Mouse (Mus musculus) kidney, postnatal 0 days (tissue): Measurements from ENCODE around the gene Ddx23. TPM values are rescaled to one million over a fixed set of nuclear protein-coding genes. Genes with fewer than 3 reads are reported as not detected.

ENCODE experiments used
- ATAC-seq: fragments of 200-750 bp; cut with Nextera tagmentation; replicated peaks from 2 replicates; pipeline ENCODE4 v1.8.0; 2017; ENCODE audit warnings: low read depth, moderate number of reproducible peaks, moderate TSS enrichment, moderate library complexity; ENCODE audit not compliant: low FRiP score
- DNase-seq: peaks from one replicate; pipeline ENCODE4 v3.0.0-alpha.2; 2016; ENCODE audit warnings: low spot score
- H3K27ac ChIP-seq: fragments of 300-500 bp; sonication (generic); 2 replicates; pipeline ENCODE4 v1.5.1; 2014; ENCODE audit warnings: mild to moderate bottlenecking
- H3K27me3 ChIP-seq: fragments of 300-500 bp; sonication (generic); 2 replicates; pipeline ENCODE4 v1.6.1; 2014; ENCODE audit warnings: low read length, mixed read lengths; ENCODE audit not compliant: insufficient read depth
- H3K36me3 ChIP-seq: fragments of 300-500 bp; sonication (generic); 2 replicates; pipeline ENCODE4 v1.6.1; 2014; ENCODE audit warnings: low read length, mixed read lengths; ENCODE audit not compliant: insufficient read depth
- H3K4me1 ChIP-seq: fragments of 300-500 bp; sonication (generic); replicated peaks from 2 replicates; pipeline ENCODE4 v1.6.1; 2014; ENCODE audit warnings: antibody characterized with exemption, low read length, mixed read lengths; ENCODE audit not compliant: insufficient read depth
- H3K4me2 ChIP-seq: fragments of 300-500 bp; sonication (generic); 2 replicates; pipeline ENCODE4 v1.6.1; 2014; ENCODE audit warnings: mild to moderate bottlenecking, low read length, moderate library complexity, mixed read lengths
- H3K4me3 ChIP-seq: fragments of 300-500 bp; sonication (generic); replicated peaks from 2 replicates; pipeline ENCODE4 v1.5.1; 2014; ENCODE audit warnings: low read depth, low read length
- H3K9ac ChIP-seq: fragments of 300-500 bp; sonication (generic); 2 replicates; pipeline ENCODE4 v1.6.1; 2014; ENCODE audit warnings: low read depth, low read length
- H3K9me3 ChIP-seq: fragments of 300-500 bp; sonication (generic); replicated peaks from 2 replicates; pipeline ENCODE4 v1.6.1; 2016; ENCODE audit warnings: low read length, inconsistent platforms, mixed read lengths
- CTCF ChIP-seq: IDR thresholded peaks from 2 replicates; pipeline ENCODE4 v1.5.1; 2016; ENCODE audit warnings: antibody characterized with exemption, low read depth, mild to moderate bottlenecking, moderate library complexity
- WGBS: fragments of 180-500 bp; shearing (Covaris S2); extraction: QIAGEN DNeasy Blood & Tissue Kit; methylation state at CpG from one replicate; pipeline ENCODE4 v1.1.7; 2014; 5-methylcytosine and 5-hydroxymethylcytosine counted together
- polyA plus RNA-seq: library from polyadenylated mRNA; unstranded; fragments of >200 nt; fragmentation: Nextera tagmentation; extraction: Ambion mirVana; gene quantifications from 2 replicates; pipeline ENCODE4 v1.2.1, GENCODE M21; 2015

Ddx23 gene
- polyA plus RNA-seq, 1 experiment from 2014 or later: 14.6 TPM

DNA sequence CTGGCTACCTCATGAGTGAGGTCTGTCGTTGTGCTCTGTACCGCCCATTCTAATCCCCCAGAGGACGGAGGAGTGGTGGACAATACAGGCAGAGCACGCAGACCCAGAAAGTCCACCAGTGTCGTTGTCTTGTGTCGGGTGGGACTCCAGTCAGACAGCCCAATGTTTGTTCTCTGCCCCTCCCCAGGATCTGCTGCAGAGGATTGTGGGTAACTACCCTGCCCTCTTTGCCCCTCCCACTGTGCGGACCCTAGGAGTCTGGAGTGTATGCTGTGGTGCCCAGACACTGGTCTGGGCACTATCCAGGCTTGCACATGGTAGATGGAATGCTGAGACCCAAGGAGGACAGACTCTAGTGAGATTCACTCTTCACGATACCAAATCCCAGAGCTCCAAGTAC, 33.5 kb upstream of the Ddx23 start:
- WGBS: 55% methylated on average over 8 of the region's 8 CpGs
- H3K27ac ChIP-seq: no peak overlapping the region
- ATAC-seq (no peak), DNase-seq (no peak)
- peaks cover 9% of the 10 kb centered on the region; the same call in 1 of the 2 replicates for H3K4me1 ChIP-seq
- peaks cover 15% of the 10 kb centered on the region for H3K27me3 ChIP-seq
- H3K36me3 ChIP-seq: no peaks in the 10 kb centered on the region
- no peaks in the 10 kb centered on the region for H3K9me3 ChIP-seq
- TF ChIP-seq CTCF: no peak
- H3K9ac ChIP-seq: no peak overlapping the region
- no peak overlapping the region for H3K4me2 ChIP-seq
- H3K4me3 ChIP-seq: no peak overlapping the region

DNA sequence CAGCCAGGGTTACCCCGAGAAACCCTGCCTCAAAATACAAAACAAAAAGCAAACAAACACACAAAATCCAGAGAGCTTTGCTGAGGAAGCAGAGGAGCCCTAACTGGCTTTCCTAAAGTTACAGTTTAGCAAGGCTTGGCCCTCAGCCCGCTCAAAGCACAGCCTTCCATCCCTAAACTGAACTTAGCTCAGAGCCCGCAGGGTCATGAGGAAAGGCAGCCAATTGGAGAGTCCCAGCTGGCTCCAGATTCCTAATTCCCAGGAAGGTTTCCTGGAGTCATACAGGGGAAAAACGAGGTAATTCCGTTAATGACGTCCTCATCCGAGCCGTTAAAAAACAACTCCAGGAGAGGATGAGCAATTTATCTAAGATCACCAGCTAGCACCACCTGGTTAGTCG, 33.0 kb upstream of the Ddx23 start:
- no peak overlapping the region for H3K9ac ChIP-seq
- H3K9me3 ChIP-seq: no peaks in the 10 kb centered on the region
- TF ChIP-seq CTCF: no peak
- ATAC-seq (no peak), DNase-seq (no peak)
- no peak overlapping the region for H3K4me3 ChIP-seq
- no peak overlapping the region for H3K27ac ChIP-seq
- no peak overlapping the region for H3K4me2 ChIP-seq
- H3K27me3 ChIP-seq: peaks cover 10% of the 10 kb centered on the region
- H3K4me1 ChIP-seq: peaks cover 9% of the 10 kb centered on the region; the same call in 1 of the 2 replicates
- H3K36me3 ChIP-seq: no peaks in the 10 kb centered on the region
- WGBS: 32% methylated on average over 9 of the region's 9 CpGs

DNA sequence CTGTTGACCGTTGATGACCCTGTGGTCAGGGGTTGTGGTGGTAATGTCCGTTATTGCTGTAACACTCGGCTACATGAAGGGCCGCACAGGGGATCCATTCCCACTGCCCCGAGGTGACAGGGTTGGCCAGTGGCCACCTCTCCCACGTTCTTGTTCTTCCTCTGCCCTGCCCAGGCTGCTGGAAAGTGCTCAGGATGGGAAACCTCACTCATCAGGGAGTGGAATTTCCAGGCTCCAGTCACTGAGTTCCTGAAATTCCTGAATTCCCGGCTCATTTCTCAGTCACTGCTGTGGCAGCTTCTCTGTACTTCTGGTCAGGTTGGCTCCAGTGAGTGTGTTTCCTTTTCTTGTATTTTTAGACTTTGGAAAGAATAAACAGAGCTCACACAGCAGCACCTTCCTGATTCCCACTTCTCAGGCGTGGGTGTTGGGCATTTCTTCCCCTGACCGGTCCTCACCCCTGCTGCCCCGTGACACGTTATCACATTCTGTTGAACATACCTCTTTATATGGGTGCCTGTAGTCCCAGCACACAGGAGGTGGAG, 29.5 kb upstream of the Ddx23 start:
- H3K9ac ChIP-seq: no peak overlapping the region
- H3K4me2 ChIP-seq: no peak overlapping the region
- no peaks in the 10 kb centered on the region for H3K9me3 ChIP-seq
- no peak for TF ChIP-seq CTCF
- WGBS: 20% methylated on average over 11 of the region's 11 CpGs
- no peak for ATAC-seq
- H3K27me3 ChIP-seq: no peaks in the 10 kb centered on the region
- no peak overlapping the region for H3K27ac ChIP-seq
- peak; percentile 68 for DNase-seq
- H3K4me1 ChIP-seq: peaks cover 9% of the 10 kb centered on the region; the same call in 1 of the 2 replicates
- no peaks in the 10 kb centered on the region for H3K36me3 ChIP-seq
- H3K4me3 ChIP-seq: no peak overlapping the region

DNA sequence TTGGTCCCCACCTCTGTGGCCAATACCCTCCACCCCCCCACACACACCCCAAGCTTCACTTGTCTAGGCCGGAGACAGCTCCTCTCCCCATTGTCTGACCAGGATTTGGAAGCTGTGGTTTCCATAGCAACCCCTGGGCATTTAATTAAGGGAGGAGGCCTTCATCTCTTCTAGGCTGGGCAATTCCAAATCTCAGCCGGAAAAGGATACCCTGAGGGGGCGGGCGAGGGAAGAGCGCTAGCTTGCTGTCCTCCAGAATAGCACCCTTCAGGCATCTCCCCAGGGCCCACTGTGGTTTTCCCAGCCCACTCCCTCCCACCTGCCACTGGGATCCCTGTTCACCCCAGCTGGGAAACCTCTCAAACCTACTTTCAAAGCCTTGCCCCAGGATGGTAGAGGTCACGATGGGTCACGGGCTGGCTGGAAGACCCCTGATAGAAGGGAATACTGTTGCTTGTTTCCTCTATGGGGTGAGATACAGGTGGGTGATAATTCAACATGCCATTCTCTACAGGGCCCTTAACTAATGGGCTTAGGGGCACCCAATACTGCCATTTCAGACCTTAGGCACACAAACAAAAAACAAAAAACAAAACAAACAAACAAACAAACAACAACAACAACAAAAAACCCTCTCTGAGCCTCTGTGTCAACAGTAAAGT, 28.9 kb upstream of the Ddx23 start:
- 32% methylated on average over 7 of the region's 7 CpGs for WGBS
- no peak overlapping the region for H3K27ac ChIP-seq

DNA sequence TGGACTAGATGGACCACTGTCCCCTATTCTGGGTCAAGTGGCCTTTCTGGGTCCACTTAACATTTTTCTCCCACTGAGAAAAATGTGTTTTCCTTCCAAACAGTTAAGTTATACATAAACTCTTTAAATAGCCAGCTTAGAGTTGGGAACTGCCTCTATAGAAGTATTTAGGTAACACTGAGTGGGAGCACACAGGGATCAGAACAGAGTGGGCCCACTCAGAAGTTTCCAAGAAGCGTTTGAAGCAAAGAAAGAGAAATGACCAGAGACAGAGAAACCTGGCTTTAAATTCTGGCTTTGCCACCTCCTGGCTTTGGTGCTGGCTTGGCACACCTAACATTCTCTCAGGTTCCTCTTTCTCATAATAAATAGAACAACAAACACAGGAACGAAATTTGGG, 27.0 kb upstream of the Ddx23 start:
- Histone ChIP-seq H3K9me3 (no peaks in the 10 kb centered on the region), H3K27ac (no peak overlapping the region), H3K4me2 (no peak overlapping the region), H3K4me3 (no peak overlapping the region), H3K36me3 (no peaks in the 10 kb centered on the region), H3K4me1 (peaks cover 5% of the 10 kb centered on the region; the same call in 1 of the 2 replicates), H3K27me3 (no peaks in the 10 kb centered on the region), H3K9ac (no peak overlapping the region)
- ATAC-seq (no peak), DNase-seq (no peak)
- TF ChIP-seq CTCF: no peak
- 80% methylated on average over 2 of the region's 2 CpGs for WGBS

More for the DNA sequence above, 28.9 kb upstream of the Ddx23 start:
- Histone ChIP-seq H3K27me3 (no peaks in the 10 kb centered on the region), H3K9me3 (no peaks in the 10 kb centered on the region), H3K4me3 (no peak overlapping the region), H3K36me3 (no peaks in the 10 kb centered on the region), H3K4me2 (no peak overlapping the region), H3K4me1 (peaks cover 9% of the 10 kb centered on the region; the same call in 1 of the 2 replicates), H3K9ac (no peak overlapping the region)
- no peak for TF ChIP-seq CTCF
- DNase-seq (no peak), ATAC-seq (no peak)

DNA sequence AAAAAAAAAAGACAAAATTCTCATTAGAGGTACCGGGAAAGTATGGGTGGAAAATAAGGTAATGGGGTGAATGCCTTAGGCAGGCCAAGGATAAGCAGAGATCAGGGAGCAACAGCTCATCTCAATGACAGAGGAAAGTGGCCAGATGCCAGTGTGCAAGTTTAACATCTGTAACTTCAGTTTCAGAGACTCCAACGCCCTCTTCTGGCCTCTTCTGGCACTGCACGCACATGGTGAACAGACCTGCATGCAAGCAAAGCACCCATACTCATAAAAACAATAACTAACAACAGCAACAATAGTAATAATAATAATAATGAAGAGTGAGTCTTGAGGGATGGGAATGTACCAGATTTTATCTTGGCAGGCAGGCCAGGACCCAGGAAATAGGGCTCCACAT, 23.2 kb upstream of the Ddx23 start:
- Histone ChIP-seq H3K27ac (no peak overlapping the region), H3K27me3 (no peaks in the 10 kb centered on the region), H3K36me3 (no peaks in the 10 kb centered on the region), H3K4me3 (no peak overlapping the region), H3K4me2 (no peak overlapping the region), H3K4me1 (no peaks in the 10 kb centered on the region), H3K9me3 (no peaks in the 10 kb centered on the region), H3K9ac (no peak overlapping the region)
- peak; percentile 27; the same call in 1 of the 2 replicates for TF ChIP-seq CTCF
- 78% methylated on average over 3 of the region's 3 CpGs for WGBS
- ATAC-seq (no peak), DNase-seq (no peak)
